Mouse (Mus musculus) MEL (cell line): ENCODE data around the gene Lrrc32. TPM values are rescaled to one million over a fixed set of nuclear protein-coding genes. Genes with fewer than 3 reads are reported as not detected.
A peak's percentile ranks its signal among the peaks of the same experiment; 100 is the strongest.

Experiments
- DNase-seq: peaks from one replicate; pipeline ENCODE4 v3.0.0; 2011; ENCODE audit warnings: low read depth, low spot score
- H3K27ac ChIP-seq: 2 replicates; pipeline ENCODE4 v1.5.1; 2012; ENCODE audit warnings: low read depth, mild to moderate bottlenecking, control low read depth, low read length, moderate library complexity; ENCODE audit not compliant: control insufficient read depth
- H3K27me3 ChIP-seq, 2 experiments: fragments of 150-350 bp in 1 of 2; sonication (generic) in 1 of 2; 2 replicates each; pipeline ENCODE4 v1.6.1; 2012; ENCODE audit warnings: low read length in 2 of 2, mild to moderate bottlenecking in 2 of 2, improper control_type of control experiment in 1 of 2, moderate library complexity in 1 of 2; ENCODE audit not compliant: insufficient read depth in 2 of 2, control insufficient read depth in 1 of 2
- H3K36me3 ChIP-seq, 2 experiments: 2 replicates each; pipeline ENCODE4 v1.6.1; 2012 to 2014; ENCODE audit warnings: low read length in 2 of 2, improper control_type of control experiment in 1 of 2, inconsistent platforms in 1 of 2, mild to moderate bottlenecking in 1 of 2; ENCODE audit not compliant: insufficient read depth in 2 of 2, control insufficient read depth in 1 of 2
- H3K4me1 ChIP-seq, 2 experiments: fragments of 150-350 bp in 1 of 2; sonication (generic) in 1 of 2; 2 replicates each; pipeline ENCODE4 v1.6.1; 2012; ENCODE audit warnings: low read length in 2 of 2, improper control_type of control experiment in 1 of 2, mild to moderate bottlenecking in 1 of 2; ENCODE audit not compliant: insufficient read depth in 2 of 2, control insufficient read depth in 1 of 2
- H3K4me3 ChIP-seq, 2 experiments: fragments of 150-350 bp in 1 of 2; sonication (generic) in 1 of 2; 2 replicates each; pipeline ENCODE4 v1.5.1; 2012; ENCODE audit warnings: low read depth in 2 of 2, low read length in 2 of 2, mild to moderate bottlenecking in 2 of 2, moderate library complexity in 2 of 2, control low read depth in 1 of 2, improper control_type of control experiment in 1 of 2; ENCODE audit not compliant: control insufficient read depth in 1 of 2, insufficient read depth in 1 of 2
- H3K79me2 ChIP-seq: 2 replicates; pipeline ENCODE4 v1.6.1; 2012; ENCODE audit warnings: mild to moderate bottlenecking, low read length, moderate library complexity; ENCODE audit not compliant: control insufficient read depth, poor library complexity, insufficient read depth
- H3K9ac ChIP-seq: 2 replicates; pipeline ENCODE4 v1.6.1; 2012; ENCODE audit warnings: low read depth, mild to moderate bottlenecking, control low read depth, low read length, moderate library complexity; ENCODE audit not compliant: control insufficient read depth, poor library complexity, severe bottlenecking
- H3K9me3 ChIP-seq: fragments of 150-350 bp; sonication (generic); replicated peaks from 2 replicates; pipeline ENCODE4 v1.6.1; 2012; ENCODE audit warnings: mild to moderate bottlenecking, low read length, improper control_type of control experiment, moderate library complexity; ENCODE audit not compliant: insufficient read depth
- BHLHE40 ChIP-seq: IDR thresholded peaks from 2 replicates; pipeline ENCODE4 v1.6.1; 2012; ENCODE audit warnings: low read depth, mild to moderate bottlenecking, inconsistent platforms, low read length, improper control_type of control experiment, borderline replicate concordance
- CHD1 ChIP-seq: IDR thresholded peaks from 2 replicates; pipeline ENCODE4 v1.6.1; 2012; ENCODE audit warnings: low read depth, mild to moderate bottlenecking, inconsistent platforms, low read length, improper control_type of control experiment
- CHD2 ChIP-seq: IDR thresholded peaks from 2 replicates; pipeline ENCODE4 v1.6.1; 2011; ENCODE audit warnings: low read length, improper control_type of control experiment
- CTCF ChIP-seq, 3 experiments: IDR thresholded peaks in 2 of 3; conservative IDR thresholded peaks in 1 of 3; 2 replicates each; pipeline ENCODE4 v1.5.1; 2011 to 2012; ENCODE audit warnings: low read length in 3 of 3, low read depth in 2 of 3, mild to moderate bottlenecking in 2 of 3, improper control_type of control experiment in 1 of 3, inconsistent platforms in 1 of 3, mixed read lengths in 1 of 3, moderate library complexity in 1 of 3; ENCODE audit not compliant: control insufficient read depth in 1 of 3, insufficient read depth in 1 of 3, poor library complexity in 1 of 3, severe bottlenecking in 1 of 3
- GABPA ChIP-seq: IDR thresholded peaks from 2 replicates; pipeline ENCODE4 v1.6.1; 2012; ENCODE audit warnings: low read depth, mild to moderate bottlenecking, inconsistent platforms, low read length, improper control_type of control experiment, moderate library complexity
- GATA1 ChIP-seq: IDR thresholded peaks from 2 replicates; pipeline ENCODE4 v1.6.1; 2011; ENCODE audit warnings: low read depth, low read length, improper control_type of control experiment
- KAT2A ChIP-seq: conservative IDR thresholded peaks from 2 replicates; pipeline ENCODE4 v1.6.1; 2012; ENCODE audit warnings: low read depth, low read length, improper control_type of control experiment, inconsistent platforms
- MXI1 ChIP-seq: IDR thresholded peaks from 2 replicates; pipeline ENCODE4 v1.6.1; 2011; ENCODE audit warnings: mild to moderate bottlenecking, low read depth, low read length, improper control_type of control experiment
- NELFE ChIP-seq: IDR thresholded peaks from 2 replicates; pipeline ENCODE4 v1.6.1; 2011; ENCODE audit warnings: low read depth, low read length, improper control_type of control experiment
- POLR2A ChIP-seq, 2 experiments: IDR thresholded peaks; 2 replicates each; pipeline ENCODE4 v1.6.1; 2011 to 2012; ENCODE audit warnings: low read length in 2 of 2, mild to moderate bottlenecking in 2 of 2, control low read depth in 1 of 2, improper control_type of control experiment in 1 of 2, low read depth in 1 of 2, moderate library complexity in 1 of 2; ENCODE audit not compliant: control insufficient read depth in 1 of 2, insufficient read depth in 1 of 2, poor library complexity in 1 of 2
- POLR2AphosphoS5 ChIP-seq: IDR thresholded peaks from 2 replicates; pipeline ENCODE4 v1.6.1; 2012; ENCODE audit warnings: low read depth, borderline replicate concordance, mild to moderate bottlenecking, inconsistent platforms, low read length, moderate library complexity, mixed read lengths
- RAD21 ChIP-seq: IDR thresholded peaks from 2 replicates; pipeline ENCODE4 v1.6.1; 2011; ENCODE audit warnings: mild to moderate bottlenecking, low read depth, low read length, improper control_type of control experiment
- RCOR1 ChIP-seq: IDR thresholded peaks from 2 replicates; pipeline ENCODE4 v1.6.1; 2012; ENCODE audit warnings: low read depth, mild to moderate bottlenecking, inconsistent platforms, low read length, improper control_type of control experiment
- SMC3 ChIP-seq: IDR thresholded peaks from 2 replicates; pipeline ENCODE4 v1.6.1; 2011; ENCODE audit warnings: low read depth, low read length, improper control_type of control experiment
- USF1 ChIP-seq: IDR thresholded peaks from 2 replicates; pipeline ENCODE4 v1.6.1; 2014; ENCODE audit warnings: low read depth, mild to moderate bottlenecking, inconsistent platforms, low read length, improper control_type of control experiment, moderate library complexity
- ZC3H11A ChIP-seq: IDR thresholded peaks from 2 replicates; pipeline ENCODE4 v1.6.1; 2012; ENCODE audit warnings: low read depth, mild to moderate bottlenecking, inconsistent platforms, low read length, improper control_type of control experiment
- ZKSCAN1 ChIP-seq: IDR thresholded peaks from 2 replicates; pipeline ENCODE4 v1.6.1; 2012; ENCODE audit warnings: low read depth, mild to moderate bottlenecking, inconsistent platforms, low read length, improper control_type of control experiment, moderate library complexity
- ZMIZ1 ChIP-seq: IDR thresholded peaks from 2 replicates; pipeline ENCODE4 v1.6.1; 2012; ENCODE audit warnings: low read depth, mild to moderate bottlenecking, inconsistent platforms, low read length, improper control_type of control experiment, moderate library complexity
- ZNF384 ChIP-seq: IDR thresholded peaks from 2 replicates; pipeline ENCODE4 v1.6.1; 2012; ENCODE audit warnings: low read depth, mild to moderate bottlenecking, inconsistent platforms, low read length, improper control_type of control experiment
- polyA plus RNA-seq, 2 experiments: library from polyadenylated mRNA; stranded (reverse) in 1 of 2; unstranded in 1 of 2; fragments of >175 nt in 1 of 2; fragments of >200 nt in 1 of 2; gene quantifications; 2 replicates each; pipeline versions ENCODE4 v1.2.1 to v1.2.4; 2012; ENCODE audit warnings: low replicate concordance in 2 of 2, low read depth in 1 of 2; ENCODE audit not compliant: insufficient read length in 2 of 2, insufficient read depth in 1 of 2, missing spikeins in 1 of 2
- total RNA-seq: library from RNA; depleted of rRNA; stranded (reverse); fragments of 300-350 nt; gene quantifications from 2 replicates; pipeline ENCODE4 v1.2.3, GENCODE M21; 2012

Lrrc32 gene
- total and polyA plus RNA-seq, 3 experiments, result not detected

GRCm38 (mm10) chr7:98481066-98481734 is 7.9 kb upstream of the Lrrc32 start:
- DNase-seq, result peak; percentile 67
- Histone ChIP-seq H3K4me1 (no peaks in the 10 kb centered on the region), H3K79me2 (no peaks in the 10 kb centered on the region), H3K27me3 (no peaks in the 10 kb centered on the region), H3K9me3 (no peaks in the 10 kb centered on the region), H3K27ac (no peak overlapping the region), H3K9ac (no peak overlapping the region), H3K36me3 (no peaks in the 10 kb centered on the region), H3K4me3 (no peak overlapping the region)
- TF ChIP-seq CTCF (IDR thresholded peaks at IDR 0.05 in 2 of 3, conservative IDR thresholded peaks at IDR 0.05 in 1 of 3; ENCODE audit: control insufficient read depth in 1 of 3, insufficient read depth in 1 of 3, low read depth in 2 of 3, low read length in 3 of 3, poor library complexity in 1 of 3, severe bottlenecking in 1 of 3) (peak; percentile 84 to 95 (median 89)), ZC3H11A (peak; percentile 86), RAD21 (peak; percentile 96), POLR2A (IDR thresholded peaks at IDR 0.05; ENCODE audit: control insufficient read depth in 1 of 2, insufficient read depth in 1 of 2, low read depth in 1 of 2, low read length in 2 of 2, poor library complexity in 1 of 2) (no peak), ZMIZ1 (no peak), SMC3 (peak; percentile 86)

GRCm38 (mm10) chr7:98481861-98482260 is 7.2 kb upstream of the Lrrc32 start:
- no peaks in the 10 kb centered on the region for H3K9me3 ChIP-seq
- H3K79me2 ChIP-seq, result no peaks in the 10 kb centered on the region
- no peaks in the 10 kb centered on the region for H3K4me1 ChIP-seq
- no peak for DNase-seq
- H3K9ac ChIP-seq, result no peak overlapping the region
- H3K27ac ChIP-seq, result no peak overlapping the region
- TF ChIP-seq RCOR1, result no peak
- TF ChIP-seq, all 39 proteins: peak for 0
- Histone ChIP-seq H3K36me3 (no peaks in the 10 kb centered on the region), H3K4me3 (no peak overlapping the region), H3K27me3 (no peaks in the 10 kb centered on the region)

- no peaks in the 10 kb centered on the region for H3K4me1 ChIP-seq
- DNase-seq, result no peak
- no peaks in the 10 kb centered on the region for H3K9me3 ChIP-seq
- no peaks in the 10 kb centered on the region for H3K27me3 ChIP-seq
- no peak for TF ChIP-seq BHLHE40
- no peak for TF ChIP-seq GABPA
- TF ChIP-seq KAT2A, result no peak
- no peak for TF ChIP-seq CHD1
- no peak for TF ChIP-seq MXI1
- TF ChIP-seq USF1, result no peak
- no peak for TF ChIP-seq ZKSCAN1
- no peak for TF ChIP-seq ZNF384
- TF ChIP-seq RAD21, result no peak
- TF ChIP-seq POLR2A (IDR thresholded peaks at IDR 0.05; ENCODE audit: control insufficient read depth in 1 of 2, insufficient read depth in 1 of 2, low read depth in 1 of 2, low read length in 2 of 2, poor library complexity in 1 of 2), result no peak
- no peak for TF ChIP-seq NELFE
- TF ChIP-seq RCOR1, result no peak
- TF ChIP-seq POLR2AphosphoS5, result no peak
- TF ChIP-seq GATA1, result no peak
- no peak for TF ChIP-seq CHD2
- H3K27ac ChIP-seq, result no peak overlapping the region
- H3K4me3 ChIP-seq, result no peak overlapping the region
- H3K9ac ChIP-seq, result no peak overlapping the region
- no peaks in the 10 kb centered on the region for H3K36me3 ChIP-seq
- H3K79me2 ChIP-seq, result no peaks in the 10 kb centered on the region
Observed at GRCm38 (mm10) chr7:98482551-98483267, 6.4 kb upstream of the Lrrc32 start.
